Mouse (Mus musculus): Measurements from ENCODE around the gene Efcab3. TPM values are rescaled to one million over a fixed set of nuclear protein-coding genes. Genes with fewer than 3 reads are reported as not detected.

Gene Efcab3
- polyA plus RNA-seq (2017; shearing (Covaris generic)): not detected

DNA sequence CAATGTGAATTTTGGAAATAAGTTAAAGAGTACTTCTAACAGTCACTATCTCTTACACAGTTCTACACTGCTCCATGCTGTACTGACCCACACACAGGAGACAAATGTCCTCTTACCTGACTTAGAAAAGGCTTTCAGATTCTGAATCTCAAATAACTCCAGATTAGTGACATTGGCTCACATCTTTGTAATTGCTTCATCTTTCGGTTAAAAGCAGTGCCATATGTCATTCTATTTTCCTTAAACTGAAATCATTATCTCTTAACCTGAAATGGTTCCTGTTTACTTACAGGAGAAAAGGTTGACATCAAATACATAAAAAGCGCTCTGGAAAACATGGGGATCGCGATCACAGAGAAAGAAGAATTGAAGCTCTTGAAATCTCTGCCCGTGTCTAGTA is at the start of gene Efcab3:
Gene Efcab3 (plus strand): TSS at position 301 of the 400 bp plus-strand sequence.

DNA sequence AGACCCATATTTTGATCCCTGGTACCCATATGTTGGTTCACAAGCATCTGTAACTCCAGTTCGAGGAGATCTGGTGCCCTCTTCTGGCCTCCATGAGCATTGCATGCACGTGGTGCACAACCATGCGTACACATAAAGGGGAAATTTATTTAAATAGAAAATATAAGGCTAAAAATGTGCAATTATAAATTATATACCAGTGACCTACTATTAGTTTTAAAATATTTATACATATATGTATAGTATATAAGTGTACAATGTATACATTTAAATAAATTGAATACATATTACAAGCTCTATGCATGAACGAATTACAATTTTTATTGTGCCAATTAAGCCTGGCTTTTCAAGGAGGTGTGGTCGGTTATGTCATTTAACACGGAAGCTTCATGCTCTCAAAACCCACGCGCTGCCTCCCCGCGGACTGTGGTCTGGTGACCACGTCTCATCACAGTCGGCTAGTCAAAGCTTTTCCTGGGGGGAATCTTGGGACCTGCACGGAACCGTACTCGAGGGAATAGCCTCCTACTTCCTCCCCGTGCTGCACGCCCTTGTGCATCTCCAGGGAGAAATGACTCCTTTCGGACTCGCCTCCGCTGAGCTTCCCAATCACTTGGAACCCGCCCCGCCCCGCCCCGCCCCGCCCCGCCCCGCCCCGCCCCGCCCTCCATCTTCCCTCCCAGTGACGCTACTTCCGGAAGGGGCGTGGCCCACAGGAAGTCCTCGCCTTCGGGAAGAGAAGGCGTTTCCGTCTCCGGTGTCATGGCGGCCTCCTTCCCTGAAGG is 62.5 kb downstream of the Efcab3 start, which contains the start of gene Mettl2:
Gene Mettl2 (plus strand): TSS at position 691 of the 785 bp plus-strand sequence.

DNA sequence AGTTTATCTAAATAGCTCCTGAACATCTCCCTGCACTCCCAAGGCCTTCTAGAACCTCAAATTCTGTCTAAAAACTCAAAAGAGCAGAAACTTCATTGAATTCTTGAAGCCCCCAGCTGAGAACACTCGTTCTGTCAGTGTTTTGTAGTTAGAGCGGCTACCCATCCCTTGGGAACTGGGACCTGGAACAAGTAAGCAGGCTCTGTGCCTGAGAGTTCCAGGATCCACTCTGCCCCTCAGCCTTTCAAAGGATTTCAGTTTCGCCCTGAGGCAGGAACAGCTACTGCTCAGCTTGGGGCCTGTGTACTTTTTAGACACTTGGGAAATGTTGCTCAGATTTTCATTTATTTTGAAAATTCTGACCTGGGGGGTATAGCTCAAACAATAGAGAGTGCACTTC is 83.2 kb downstream of the Efcab3 start, which contains the start of gene Gm10842:
Gene Gm10842 (plus strand): TSS at position 301 of the 400 bp plus-strand sequence.

Other genes with a start within 250 kb of the Efcab3 start
- 22.7 TPM for gene Mettl2, start 62.8 kb downstream of the Efcab3 start, polyA plus RNA-seq (2017; shearing (Covaris generic))
- not detected for gene Gm10842, start 83.3 kb downstream of the Efcab3 start, polyA plus RNA-seq (2017; shearing (Covaris generic))
- 26.3 TPM for gene Tlk2, start 115.2 kb downstream of the Efcab3 start, polyA plus RNA-seq (2017; shearing (Covaris generic))
- not detected for gene Mrc2, start 229.1 kb downstream of the Efcab3 start, polyA plus RNA-seq (2017; shearing (Covaris generic))

All from CD4-positive, CD25-positive, alpha-beta regulatory T cell (primary cell).